Mouse (Mus musculus) heart, adult 2 months (tissue): ENCODE data around the gene Tfap4. TPM values are rescaled to one million over a fixed set of nuclear protein-coding genes. Genes with fewer than 3 reads are reported as not detected.

Experiments used
- DNase-seq, 2 experiments: peaks; one replicate each; pipeline ENCODE4 v3.0.0; 2021
- H3K27ac ChIP-seq: fragments of 200-600 bp; 2 replicates; pipeline ENCODE4 v1.8.1; 2022
- H3K27me3 ChIP-seq: fragments of 200-500 bp; 2 replicates; pipeline ENCODE4 v1.6.1; 2012; ENCODE audit warnings: mild to moderate bottlenecking, low read length, inconsistent platforms, mixed read lengths; ENCODE audit not compliant: control insufficient read depth, insufficient read depth
- H3K36me3 ChIP-seq: fragments of 200-500 bp; 2 replicates; pipeline ENCODE4 v1.6.1; 2012; ENCODE audit warnings: low read length, inconsistent platforms; ENCODE audit not compliant: control insufficient read depth, insufficient read depth
- H3K4me1 ChIP-seq: fragments of 200-500 bp; 2 replicates; pipeline ENCODE4 v1.6.1; 2011; ENCODE audit warnings: low read length; ENCODE audit not compliant: control insufficient read depth, insufficient read depth
- H3K4me3 ChIP-seq: fragments of 200-600 bp; 2 replicates; pipeline ENCODE4 v1.8.1; 2022
- H3K79me2 ChIP-seq: fragments of 200-500 bp; replicated peaks from 2 replicates; pipeline ENCODE4 v1.6.1; 2012; ENCODE audit warnings: mild to moderate bottlenecking, inconsistent platforms, low read length, moderate library complexity, mixed read lengths; ENCODE audit not compliant: control insufficient read depth, insufficient read depth
- H3K9ac ChIP-seq: fragments of 200-500 bp; 2 replicates; pipeline ENCODE4 v1.6.1; 2012; ENCODE audit warnings: low read depth, mild to moderate bottlenecking, control low read depth, inconsistent platforms, low read length, mixed read lengths
- CTCF ChIP-seq: fragments of 200-600 bp; IDR thresholded peaks from 2 replicates; pipeline ENCODE4 v1.8.1; 2022; ENCODE audit warnings: antibody characterized with exemption, mild to moderate bottlenecking, moderate library complexity
- EP300 ChIP-seq: fragments of 200-500 bp; IDR thresholded peaks from 2 replicates; pipeline ENCODE4 v1.6.1; 2011; ENCODE audit warnings: low read depth, low read length, control low read depth; ENCODE audit not compliant: insufficient read depth
- POLR2A ChIP-seq: fragments of 200-500 bp; IDR thresholded peaks from 2 replicates; pipeline ENCODE4 v1.6.1; 2011; ENCODE audit warnings: mild to moderate bottlenecking, low read depth, low read length, control low read depth; ENCODE audit not compliant: insufficient read depth
- WGBS: fragments of 180-500 bp; shearing (Covaris S2); methylation state at CpG from one replicate; pipeline ENCODE4 v1.1.7; 2018; 5-methylcytosine and 5-hydroxymethylcytosine counted together
- intact Hi-C: fragments of 180-260 bp; cut with DNase I; formaldehyde crosslinking; loops from one replicate; pipeline ENCODE4 v1.15.1; 2025
- polyA plus RNA-seq: library from polyadenylated mRNA; depleted of rRNA; stranded (reverse); fragments of >200 nt; gene quantifications from 2 replicates; pipeline ENCODE4 v1.2.3, GENCODE M21; 2012
- total RNA-seq, 2 experiments: library from RNA; stranded (reverse); gene quantifications; 2 replicates each; pipeline ENCODE4 v1.2.3; 2021

Gene Tfap4
- total and polyA plus RNA-seq, 3 experiments: 2.4 to 3.4 (median 3.2) TPM

DNA sequence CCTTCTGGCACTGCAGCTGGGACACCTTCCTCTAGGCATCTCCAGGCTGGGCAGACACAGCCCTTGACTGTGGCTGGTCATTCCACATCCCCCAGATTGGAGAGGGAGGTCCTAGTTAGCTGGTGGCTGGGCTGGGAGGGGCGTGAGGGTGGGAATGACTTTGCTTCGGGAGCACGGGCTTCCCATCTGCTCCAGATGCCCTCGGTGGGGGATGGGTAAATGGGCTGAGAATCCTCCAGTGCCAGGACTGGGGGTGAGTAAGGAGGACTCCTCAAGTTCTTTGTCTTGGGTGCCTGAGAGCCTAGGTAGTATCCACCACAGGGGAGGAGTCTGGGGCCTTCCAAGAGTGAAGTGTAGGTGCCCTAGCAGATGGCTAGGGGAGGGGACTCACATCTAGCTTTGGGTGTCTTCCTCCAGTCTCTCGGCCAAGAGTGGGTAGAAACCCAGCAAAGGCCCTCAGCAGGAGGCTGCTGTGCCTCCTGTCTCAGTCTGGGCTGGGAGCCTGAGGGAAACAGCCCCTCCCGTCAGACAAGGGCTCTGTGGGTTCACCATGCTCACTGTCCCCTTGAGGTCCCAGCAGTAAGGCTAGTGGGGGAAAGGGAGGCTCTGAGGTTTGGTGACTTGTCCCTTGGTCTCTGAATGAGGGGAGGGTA is 39.4 kb upstream of the Tfap4 start:
- no peaks in the 10 kb centered on the region for H3K36me3 ChIP-seq
- no peak overlapping the region for H3K4me3 ChIP-seq
- no peak for DNase-seq
- H3K9ac ChIP-seq: no peak overlapping the region
- H3K27ac ChIP-seq: no peak overlapping the region
- H3K27me3 ChIP-seq: no peaks in the 10 kb centered on the region
- WGBS: 32% methylated on average over 6 of the region's 6 CpGs
- intact Hi-C loops: no loop called here
- no peaks in the 10 kb centered on the region for H3K79me2 ChIP-seq
- peaks cover 3% of the 10 kb centered on the region; the same call in 1 of the 2 replicates for H3K4me1 ChIP-seq
- no peak for TF ChIP-seq EP300
- TF ChIP-seq POLR2A: no peak
- no peak for TF ChIP-seq CTCF

- TF ChIP-seq POLR2A (no peak), EP300 (no peak), CTCF (no peak)
- WGBS: 79% methylated on average over 5 of the region's 5 CpGs
- DNase-seq: no peak
- Histone ChIP-seq H3K27me3 (no peaks in the 10 kb centered on the region), H3K4me3 (no peak overlapping the region), H3K27ac (no peak overlapping the region), H3K4me1 (peaks cover 5% of the 10 kb centered on the region), H3K9ac (no peak overlapping the region), H3K79me2 (no peaks in the 10 kb centered on the region), H3K36me3 (no peaks in the 10 kb centered on the region)
- intact Hi-C loops: no loop called here
Measured at GRCm38 (mm10) chr16:4598041-4598440, 38.4 kb upstream of the Tfap4 start.

- TF ChIP-seq EP300: 0 out of 2 replicates have a peak, but pooled peaks have one; percentile 20
- no peak for TF ChIP-seq POLR2A
- Histone ChIP-seq H3K36me3 (no peaks in the 10 kb centered on the region; the same call in 1 of the 2 replicates), H3K79me2 (no peaks in the 10 kb centered on the region), H3K27me3 (no peaks in the 10 kb centered on the region), H3K9ac (no peak overlapping the region), H3K27ac (no peak overlapping the region), H3K4me1 (peaks cover 2% of the 10 kb centered on the region), H3K4me3 (no peak overlapping the region)
- WGBS: 66% methylated on average over 7 of the region's 7 CpGs
- intact Hi-C loops: no loop called here
- no peak for DNase-seq
Measured at GRCm38 (mm10) chr16:4597296-4597695, 37.6 kb upstream of the Tfap4 start.

GRCm38 (mm10) chr16:4596836-4597235 is 37.2 kb upstream of the Tfap4 start:
- Histone ChIP-seq H3K9ac (no peak overlapping the region), H3K4me3 (no peak overlapping the region), H3K4me1 (peaks cover 2% of the 10 kb centered on the region), H3K27me3 (no peaks in the 10 kb centered on the region), H3K36me3 (no peaks in the 10 kb centered on the region; the same call in 1 of the 2 replicates), H3K79me2 (no peaks in the 10 kb centered on the region), H3K27ac (no peak overlapping the region; the same call in 1 of the 2 replicates)
- TF ChIP-seq POLR2A (no peak), CTCF (no peak), EP300 (no peak)
- DNase-seq: no peak
- intact Hi-C loops: no loop called here
- 39% methylated on average over 2 of the region's 2 CpGs for WGBS

GRCm38 (mm10) chr16:4596141-4596728 is 36.6 kb upstream of the Tfap4 start:
- TF ChIP-seq EP300 (no peak), CTCF (no peak), POLR2A (no peak)
- Histone ChIP-seq H3K36me3 (no peaks in the 10 kb centered on the region; the same call in 1 of the 2 replicates), H3K4me1 (peaks cover 2% of the 10 kb centered on the region), H3K9ac (peak overlapping the region; percentile 88), H3K4me3 (peak overlapping the region; percentile 75; the same call in 1 of the 2 replicates), H3K79me2 (no peaks in the 10 kb centered on the region), H3K27me3 (no peaks in the 10 kb centered on the region), H3K27ac (peak overlapping the region; percentile 84)
- DNase-seq: peak in 1 of 2 experiments; percentile 41
- intact Hi-C loops: no loop called here
- 50% methylated on average over 3 of the region's 3 CpGs for WGBS

DNA sequence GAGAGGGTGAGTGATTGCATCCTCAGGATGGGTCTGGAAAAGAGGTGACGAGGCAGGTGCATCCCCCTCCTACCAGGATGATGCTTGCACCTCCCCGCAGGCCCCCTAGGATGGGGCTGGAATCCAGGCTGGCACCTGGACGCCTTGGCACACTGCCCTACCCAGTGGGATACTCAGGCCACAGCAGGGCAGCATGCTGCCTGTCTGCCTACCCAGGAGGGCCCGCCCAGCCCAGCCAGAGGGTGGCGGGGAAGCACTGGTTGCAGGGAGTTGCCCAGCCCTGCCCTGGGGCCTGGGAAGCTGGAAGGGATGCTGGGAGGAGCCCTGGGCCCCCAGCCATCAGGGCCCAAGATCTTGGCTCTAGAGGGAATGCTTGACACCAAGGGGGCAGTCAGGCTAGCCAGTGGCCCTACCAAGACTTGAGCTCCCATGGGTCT is 35.9 kb upstream of the Tfap4 start:
- Histone ChIP-seq H3K27me3 (no peaks in the 10 kb centered on the region), H3K4me1 (peaks cover 2% of the 10 kb centered on the region), H3K36me3 (no peaks in the 10 kb centered on the region; the same call in 1 of the 2 replicates), H3K4me3 (peak overlapping the region; percentile 75), H3K79me2 (no peaks in the 10 kb centered on the region), H3K9ac (peak overlapping the region; percentile 88), H3K27ac (peak overlapping the region; percentile 84)
- peak; percentile 70 to 74 for DNase-seq
- TF ChIP-seq EP300: no peak
- TF ChIP-seq CTCF: no peak
- no peak for TF ChIP-seq POLR2A
- intact Hi-C loops: loop anchor here (2.0 kb wide), 1 partner anchor 37 kb away; the partner anchor contains the start of gene Tfap4
- 37% methylated on average over 5 of the region's 5 CpGs for WGBS
